Mouse (Mus musculus): ENCODE results near the gene Crlf1.

DNA sequence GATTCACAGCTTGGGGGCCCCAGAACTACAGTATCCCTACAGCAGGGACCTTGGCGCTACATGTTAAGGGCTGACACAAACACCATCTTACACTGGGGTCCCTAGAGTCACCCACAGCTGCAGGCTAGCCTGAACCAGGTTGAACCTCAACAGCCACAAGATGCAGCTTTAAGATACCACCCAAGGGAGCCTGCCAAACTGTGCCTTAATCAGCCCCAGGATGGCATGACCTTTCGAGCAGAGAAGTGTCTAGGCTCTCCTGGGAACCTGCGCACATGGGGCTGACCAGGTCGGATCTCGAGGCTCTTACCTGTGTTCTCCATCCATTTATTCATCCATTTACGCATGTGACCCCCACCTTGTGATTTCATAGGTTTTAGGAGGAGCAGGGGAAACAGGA, 35.1 kb upstream of the Crlf1 start:
- no peak for TF ChIP-seq POLR2A (IDR thresholded peaks at IDR 0.05; ENCODE audit: extremely low read depth, insufficient read depth, low read length)
- no peak for TF ChIP-seq CTCF (IDR thresholded peaks at IDR 0.05; ENCODE audit: low read depth, low read length)

Measured in liver, adult 2 months (tissue).